Mouse (Mus musculus): ENCODE data around the gene Plekha6. TPM values are rescaled to one million over a fixed set of nuclear protein-coding genes. Genes with fewer than 3 reads are reported as not detected.

Plekha6 gene
- polyA plus RNA-seq, 1 experiment from 2014 or later, result 17.4 TPM

DNA sequence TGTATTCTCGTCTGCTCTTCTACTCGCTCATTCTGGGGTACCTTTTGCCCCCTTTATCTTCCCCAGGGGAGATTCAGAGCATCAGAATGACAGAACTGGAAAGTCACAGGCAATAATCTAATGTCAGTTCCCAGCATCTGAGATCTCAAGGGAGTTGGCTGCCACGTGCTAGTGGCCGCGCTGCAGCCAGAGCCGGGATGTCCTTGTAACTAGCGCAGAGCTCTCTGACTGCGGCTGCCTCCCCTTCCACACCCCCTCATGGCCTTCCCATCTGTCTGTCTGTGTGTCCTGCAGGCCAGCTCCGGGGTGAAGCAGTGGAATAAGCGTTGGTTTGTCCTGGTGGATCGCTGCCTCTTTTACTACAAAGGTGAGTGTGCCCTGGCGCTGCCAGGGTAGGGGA is 100.4 kb downstream of the Plekha6 start:
- peaks cover 72% of the 10 kb centered on the region for H3K36me3 ChIP-seq
- H3K4me3 ChIP-seq, result no peak overlapping the region
- DNase-seq (ENCODE audit: low spot score), result no peak
- peaks cover 48% of the 10 kb centered on the region for H3K4me1 ChIP-seq (replicated peaks)
- no peak overlapping the region for H3K27ac ChIP-seq
- no peaks in the 10 kb centered on the region for H3K9me3 ChIP-seq
- no peaks in the 10 kb centered on the region; the same call in 1 of the 2 replicates for H3K27me3 ChIP-seq (ENCODE audit: insufficient read depth, poor library complexity, severe bottlenecking)
- 70% methylated on average over 12 of the region's 12 CpGs for WGBS

DNA sequence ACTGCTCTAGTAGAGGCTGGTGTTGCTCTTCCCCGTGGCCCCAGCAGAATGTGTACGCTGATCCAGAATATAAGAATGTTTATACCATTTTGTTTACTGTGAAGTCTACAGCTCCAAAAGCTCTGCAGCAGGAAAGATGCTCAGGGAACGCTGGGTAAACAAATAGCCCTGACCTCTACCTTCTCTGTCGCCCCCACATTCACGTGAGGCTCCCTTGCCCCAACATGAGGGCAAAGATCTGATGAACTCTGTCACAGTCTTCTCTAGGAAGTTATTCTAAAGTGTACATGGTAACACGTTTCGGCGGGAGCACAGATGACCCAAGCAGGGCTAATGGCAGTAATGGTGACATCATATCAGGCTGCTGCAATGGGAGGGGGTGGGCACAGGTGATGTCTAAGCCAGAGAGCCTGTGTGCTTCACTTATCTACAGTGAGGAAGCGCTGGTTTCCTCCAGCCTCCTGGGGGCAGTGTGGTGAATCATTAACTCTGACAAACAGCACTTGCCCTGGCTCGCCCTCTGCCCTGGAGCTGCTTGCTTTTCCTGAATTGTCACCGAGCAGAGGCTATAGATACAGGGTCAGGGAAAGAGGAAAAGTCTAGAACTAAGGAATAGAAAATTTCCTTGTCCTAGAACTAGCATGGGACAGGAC is 101.2 kb downstream of the Plekha6 start:
- H3K36me3 ChIP-seq, result peaks cover 72% of the 10 kb centered on the region
- H3K27ac ChIP-seq, result no peak overlapping the region
- no peak overlapping the region for H3K4me3 ChIP-seq
- DNase-seq (ENCODE audit: low spot score), result no peak
- no peaks in the 10 kb centered on the region for H3K9me3 ChIP-seq
- peaks cover 50% of the 10 kb centered on the region for H3K4me1 ChIP-seq (replicated peaks)
- 62% methylated on average over 11 of the region's 11 CpGs for WGBS
- no peaks in the 10 kb centered on the region; the same call in 1 of the 2 replicates for H3K27me3 ChIP-seq (ENCODE audit: insufficient read depth, poor library complexity, severe bottlenecking)

DNA sequence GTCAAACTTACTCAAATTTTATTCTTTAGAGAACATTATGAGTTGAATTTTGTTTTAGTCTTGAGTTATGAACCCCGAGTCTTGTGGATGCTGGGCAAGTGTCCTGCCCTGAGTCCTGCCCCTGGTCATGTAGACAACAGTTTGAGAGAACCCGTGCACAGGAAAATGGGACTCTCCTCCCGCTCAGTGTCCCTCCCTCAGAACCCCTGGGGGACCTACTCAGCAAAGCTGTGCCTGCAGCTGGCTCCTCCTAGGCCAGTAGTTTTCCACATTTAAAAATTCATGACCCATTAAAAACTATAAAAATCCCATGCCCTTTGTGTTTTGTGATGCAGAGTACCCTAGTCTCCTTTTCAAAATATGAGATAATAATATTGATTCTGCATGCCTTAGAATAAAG is 103.1 kb downstream of the Plekha6 start:
- peak overlapping the region; percentile 87 for H3K27ac ChIP-seq
- no peak overlapping the region for H3K4me3 ChIP-seq
- no peak for DNase-seq (ENCODE audit: low spot score)
- H3K9me3 ChIP-seq, result no peaks in the 10 kb centered on the region
- H3K27me3 ChIP-seq (ENCODE audit: insufficient read depth, poor library complexity, severe bottlenecking), result no peaks in the 10 kb centered on the region; the same call in 1 of the 2 replicates
- WGBS, result 63% methylated on average over 3 of the region's 3 CpGs
- peaks cover 71% of the 10 kb centered on the region for H3K36me3 ChIP-seq
- peaks cover 50% of the 10 kb centered on the region for H3K4me1 ChIP-seq (replicated peaks)

DNA sequence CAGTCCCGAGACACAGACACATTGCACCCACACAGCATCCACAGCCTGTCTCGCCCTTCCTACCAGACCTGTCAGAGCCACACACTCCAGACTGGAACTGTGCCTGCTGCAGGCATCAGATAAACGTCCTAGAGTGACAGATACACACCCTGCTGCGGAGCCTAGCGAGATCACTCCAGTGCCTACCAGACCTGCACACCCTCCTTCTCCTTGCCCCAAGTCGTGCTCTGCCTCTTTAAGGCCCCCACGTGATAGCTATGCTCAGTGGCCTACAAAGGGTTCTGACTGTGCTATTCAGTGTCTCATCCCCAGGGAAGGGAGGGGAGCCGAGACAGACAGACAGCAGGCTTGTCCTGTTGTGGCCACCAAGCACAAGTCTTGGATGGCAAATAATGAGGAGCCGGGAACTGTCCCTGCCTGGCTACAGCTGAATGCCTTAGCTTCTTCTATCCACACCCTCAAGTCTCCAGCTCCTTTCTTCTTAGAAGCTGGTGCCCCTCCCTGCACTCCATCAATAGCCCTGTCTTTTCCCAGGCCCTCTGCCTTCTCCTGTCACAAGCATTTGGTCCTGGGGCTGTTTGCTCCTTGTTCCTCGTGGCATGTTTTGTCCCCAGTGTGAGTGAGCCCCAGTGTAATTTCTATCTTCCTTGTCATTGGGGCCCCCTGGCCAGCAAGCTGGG is 103.9 kb downstream of the Plekha6 start:
- Histone ChIP-seq H3K27ac (peak overlapping the region; percentile 87), H3K4me1 (replicated peaks) (peaks cover 50% of the 10 kb centered on the region), H3K27me3 (ENCODE audit: insufficient read depth, poor library complexity, severe bottlenecking) (no peaks in the 10 kb centered on the region; the same call in 1 of the 2 replicates), H3K9me3 (no peaks in the 10 kb centered on the region), H3K36me3 (peaks cover 72% of the 10 kb centered on the region), H3K4me3 (no peak overlapping the region)
- peak; percentile 54 for DNase-seq (ENCODE audit: low spot score)
- 16% methylated on average over 10 of the region's 10 CpGs for WGBS

DNA sequence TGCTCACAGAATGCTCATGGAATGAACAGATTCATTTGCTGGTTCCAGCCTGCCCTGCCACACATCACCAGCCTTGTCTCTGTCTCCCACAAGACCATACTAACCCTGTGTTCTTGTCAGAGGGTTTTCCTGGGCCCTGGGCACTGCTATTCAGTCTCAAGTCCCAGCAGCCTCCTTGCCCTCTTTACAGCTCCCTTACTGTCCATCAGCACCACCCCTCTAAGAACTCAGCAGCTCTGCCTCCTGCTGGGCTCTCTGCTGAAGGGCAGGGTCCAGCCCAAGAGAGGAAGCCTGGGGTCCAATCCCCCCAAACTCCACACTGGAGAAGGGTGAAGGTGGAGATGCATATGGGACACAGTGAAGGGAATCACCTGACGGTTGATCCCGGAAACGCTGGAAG is 104.5 kb downstream of the Plekha6 start:
- H3K36me3 ChIP-seq, result peaks cover 72% of the 10 kb centered on the region
- H3K9me3 ChIP-seq, result no peaks in the 10 kb centered on the region
- DNase-seq (ENCODE audit: low spot score), result peak; percentile 20
- peaks cover 50% of the 10 kb centered on the region for H3K4me1 ChIP-seq (replicated peaks)
- H3K27ac ChIP-seq, result peak overlapping the region; percentile 87
- 65% methylated on average over 3 of the region's 3 CpGs for WGBS
- H3K4me3 ChIP-seq, result no peak overlapping the region
- no peaks in the 10 kb centered on the region; the same call in 1 of the 2 replicates for H3K27me3 ChIP-seq (ENCODE audit: insufficient read depth, poor library complexity, severe bottlenecking)

DNA sequence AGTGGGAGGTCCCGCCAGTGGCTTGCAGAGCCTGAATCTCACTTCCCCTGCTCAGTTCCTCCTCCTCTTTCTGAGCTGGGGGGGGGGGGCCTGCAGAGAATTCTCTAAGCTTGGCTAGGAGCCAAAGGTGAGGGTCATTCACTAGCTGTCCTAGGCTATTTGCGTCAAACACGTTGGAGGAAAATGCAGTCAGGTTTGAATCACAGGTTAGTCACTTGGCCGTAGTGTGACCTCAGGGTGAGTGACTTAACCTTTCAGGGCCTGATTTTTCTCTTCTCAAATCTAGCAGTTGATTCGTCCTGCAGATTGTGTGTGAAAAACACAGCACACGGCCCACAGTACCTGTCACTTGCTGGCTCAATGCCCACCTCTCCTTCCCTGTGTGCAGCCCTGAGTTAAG is 106.3 kb downstream of the Plekha6 start:
- no peak overlapping the region for H3K27ac ChIP-seq
- H3K36me3 ChIP-seq, result peaks cover 73% of the 10 kb centered on the region
- H3K9me3 ChIP-seq, result no peaks in the 10 kb centered on the region
- 67% methylated on average over 6 of the region's 6 CpGs for WGBS
- no peak for DNase-seq (ENCODE audit: low spot score)
- H3K4me3 ChIP-seq, result no peak overlapping the region
- H3K27me3 ChIP-seq (ENCODE audit: insufficient read depth, poor library complexity, severe bottlenecking), result peaks cover 4% of the 10 kb centered on the region
- H3K4me1 ChIP-seq (replicated peaks), result peaks cover 34% of the 10 kb centered on the region

DNA sequence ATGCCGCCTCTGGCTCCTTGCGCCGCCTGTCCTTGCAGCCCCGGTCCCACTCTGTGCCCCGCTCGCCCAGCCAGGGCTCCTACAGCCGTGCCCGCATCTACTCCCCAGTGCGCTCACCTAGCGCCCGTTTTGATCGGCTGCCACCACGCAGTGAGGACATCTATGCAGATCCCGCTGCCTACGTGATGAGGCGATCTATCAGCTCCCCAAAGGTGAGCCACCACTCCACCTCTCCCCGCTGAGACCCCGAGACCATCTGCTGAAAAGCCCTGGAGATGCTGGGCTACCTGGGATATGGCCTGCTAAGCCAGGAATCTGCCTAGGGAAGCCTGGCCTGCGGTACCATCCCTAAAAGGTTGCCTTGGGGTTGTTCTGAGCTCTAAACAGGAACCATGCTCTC is 110.2 kb downstream of the Plekha6 start:
- Histone ChIP-seq H3K4me1 (replicated peaks) (peaks cover 35% of the 10 kb centered on the region), H3K4me3 (no peak overlapping the region), H3K9me3 (no peaks in the 10 kb centered on the region), H3K27ac (no peak overlapping the region), H3K27me3 (ENCODE audit: insufficient read depth, poor library complexity, severe bottlenecking) (peaks cover 4% of the 10 kb centered on the region), H3K36me3 (peaks cover 68% of the 10 kb centered on the region)
- 87% methylated on average over 19 of the region's 19 CpGs for WGBS
- no peak for DNase-seq (ENCODE audit: low spot score)

DNA sequence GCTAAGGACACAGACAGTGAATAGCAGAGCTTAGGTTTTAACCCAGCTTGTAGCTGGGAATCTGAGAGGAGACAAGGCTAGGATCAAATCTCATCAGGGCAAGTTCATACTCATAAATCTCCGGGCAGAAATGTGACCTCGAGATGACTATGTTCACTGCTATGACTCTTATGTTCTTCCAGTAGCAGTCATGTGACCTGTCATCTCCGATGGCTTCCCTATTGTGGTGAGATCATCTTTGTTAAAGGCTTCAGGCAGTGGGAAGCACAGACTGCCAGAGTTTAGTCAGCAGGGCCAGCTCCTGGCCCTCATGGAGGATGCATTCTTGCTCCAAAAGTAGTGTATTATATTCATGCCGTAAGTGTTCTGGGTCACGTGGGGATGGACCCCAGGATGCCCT is 113.0 kb downstream of the Plekha6 start:
- peaks cover 4% of the 10 kb centered on the region for H3K27me3 ChIP-seq (ENCODE audit: insufficient read depth, poor library complexity, severe bottlenecking)
- H3K4me3 ChIP-seq, result no peak overlapping the region
- 78% methylated on average over 5 of the region's 5 CpGs for WGBS
- H3K4me1 ChIP-seq (replicated peaks), result peaks cover 44% of the 10 kb centered on the region
- H3K36me3 ChIP-seq, result peaks cover 63% of the 10 kb centered on the region
- H3K27ac ChIP-seq, result peak overlapping the region; percentile 37; the same call in 1 of the 2 replicates
- no peaks in the 10 kb centered on the region for H3K9me3 ChIP-seq
- DNase-seq (ENCODE audit: low spot score), result no peak

DNA sequence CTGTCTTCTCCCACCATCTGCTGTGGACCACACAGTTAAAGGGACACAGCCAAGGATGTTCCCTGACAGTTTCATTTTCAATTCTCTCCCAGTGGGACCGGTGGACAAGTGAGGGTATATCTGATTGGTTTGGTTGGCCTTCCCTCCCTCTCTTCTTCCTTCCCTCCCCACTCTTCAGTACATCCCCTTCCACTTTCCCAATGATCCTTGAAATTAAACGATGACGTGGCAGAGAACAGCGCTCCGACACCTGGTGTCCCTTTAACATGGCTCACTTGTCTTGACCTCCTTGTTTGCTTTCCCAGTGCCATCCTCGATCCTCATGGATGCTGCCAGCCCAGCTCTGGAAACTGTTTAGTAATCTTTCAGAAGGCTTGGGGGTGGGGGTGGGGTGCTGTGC is 114.5 kb downstream of the Plekha6 start:
- Histone ChIP-seq H3K36me3 (peaks cover 61% of the 10 kb centered on the region), H3K4me1 (replicated peaks) (peaks cover 50% of the 10 kb centered on the region), H3K9me3 (no peaks in the 10 kb centered on the region), H3K4me3 (no peak overlapping the region), H3K27me3 (ENCODE audit: insufficient read depth, poor library complexity, severe bottlenecking) (peaks cover 4% of the 10 kb centered on the region), H3K27ac (peak overlapping the region; percentile 37)
- no peak for DNase-seq (ENCODE audit: low spot score)
- 77% methylated on average over 6 of the region's 6 CpGs for WGBS

DNA sequence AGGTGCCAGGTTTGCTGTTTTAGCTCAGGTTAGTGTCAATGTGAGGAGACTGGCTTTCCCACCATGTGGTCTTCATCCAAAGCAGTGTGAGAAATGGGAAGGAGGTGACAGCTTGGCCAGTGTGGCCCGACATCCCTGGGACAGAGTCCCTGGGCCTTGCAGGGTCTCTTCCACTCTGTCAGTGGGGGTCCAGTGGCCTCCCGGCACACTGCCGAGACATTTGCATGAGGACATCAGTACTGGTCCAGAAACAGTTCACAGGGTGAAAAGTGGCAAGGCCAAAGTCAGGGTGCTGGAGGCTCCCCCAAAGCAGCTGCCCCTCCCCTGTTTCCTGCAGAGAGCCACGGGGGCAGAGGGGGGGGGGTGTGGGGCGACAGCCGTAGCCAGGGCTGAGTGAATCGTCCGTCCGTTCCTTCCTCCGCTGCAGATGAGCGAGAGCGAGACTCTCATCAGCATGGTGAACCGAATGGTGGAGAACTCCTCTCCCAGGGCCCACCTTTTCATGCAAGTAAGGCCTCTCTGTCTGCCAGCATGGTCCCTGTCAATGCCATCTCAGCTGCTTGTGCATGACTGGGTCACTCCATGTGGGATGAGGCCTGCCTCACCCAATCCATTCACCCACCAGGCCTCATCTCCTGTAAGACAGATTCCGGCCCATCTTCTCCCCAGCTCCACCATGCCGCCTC is 115.1 kb downstream of the Plekha6 start:
- peaks cover 4% of the 10 kb centered on the region for H3K27me3 ChIP-seq (ENCODE audit: insufficient read depth, poor library complexity, severe bottlenecking)
- peaks cover 50% of the 10 kb centered on the region for H3K4me1 ChIP-seq (replicated peaks)
- H3K4me3 ChIP-seq, result no peak overlapping the region
- H3K27ac ChIP-seq, result peak overlapping the region; percentile 36
- peaks cover 55% of the 10 kb centered on the region for H3K36me3 ChIP-seq
- no peak for DNase-seq (ENCODE audit: low spot score)
- WGBS, result 69% methylated on average over 15 of the region's 15 CpGs
- no peaks in the 10 kb centered on the region for H3K9me3 ChIP-seq

DNA sequence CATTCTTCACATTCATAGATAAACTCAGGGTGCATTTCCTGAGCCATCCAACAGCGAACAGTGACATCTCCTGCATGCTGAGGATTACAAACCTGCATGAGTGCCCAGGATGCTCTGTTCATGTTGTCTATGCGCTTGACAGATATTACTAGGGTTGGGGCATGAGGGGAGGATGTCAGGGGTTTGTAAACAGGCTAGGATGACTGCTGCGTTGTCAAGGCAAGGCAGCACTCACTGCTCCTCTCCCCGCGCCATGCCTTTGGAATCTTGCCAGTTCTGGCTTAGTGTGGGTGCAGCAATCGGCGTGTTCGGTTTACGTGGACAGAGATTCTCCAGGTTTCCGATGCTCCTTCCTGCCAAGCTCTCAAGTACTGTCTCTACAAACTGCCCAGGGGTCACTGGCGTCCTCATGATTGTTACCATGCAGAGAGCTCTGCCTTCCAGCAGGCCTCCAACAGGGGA is 115.7 kb downstream of the Plekha6 start:
- H3K36me3 ChIP-seq, result peaks cover 53% of the 10 kb centered on the region
- peak overlapping the region; percentile 36; the same call in 1 of the 2 replicates for H3K27ac ChIP-seq
- 93% methylated on average over 11 of the region's 11 CpGs for WGBS
- H3K27me3 ChIP-seq (ENCODE audit: insufficient read depth, poor library complexity, severe bottlenecking), result peaks cover 4% of the 10 kb centered on the region
- no peak overlapping the region for H3K4me3 ChIP-seq
- H3K4me1 ChIP-seq (replicated peaks), result peaks cover 50% of the 10 kb centered on the region
- H3K9me3 ChIP-seq, result no peaks in the 10 kb centered on the region
- DNase-seq (ENCODE audit: low spot score), result no peak

DNA sequence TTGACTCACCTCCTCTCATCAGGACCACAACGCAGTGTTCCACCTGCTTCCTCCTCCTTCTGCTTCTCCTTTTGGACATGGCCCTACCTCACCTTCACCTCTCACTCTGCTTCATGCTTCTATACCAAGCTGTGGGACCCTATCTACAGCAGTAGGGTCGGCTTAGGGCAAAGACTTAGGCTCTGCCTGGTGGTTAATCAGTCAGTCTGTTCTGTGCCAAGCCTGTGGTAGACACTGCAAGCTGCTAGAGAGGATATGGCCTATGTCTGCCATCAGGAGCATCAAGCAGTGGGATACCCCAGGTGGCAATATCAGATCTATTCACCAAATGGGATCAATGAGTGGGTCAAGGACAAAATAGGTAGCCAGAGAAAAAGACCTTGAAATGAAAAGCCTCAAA is 116.5 kb downstream of the Plekha6 start:
- Histone ChIP-seq H3K27me3 (ENCODE audit: insufficient read depth, poor library complexity, severe bottlenecking) (no peaks in the 10 kb centered on the region), H3K4me3 (no peak overlapping the region), H3K27ac (no peak overlapping the region; the same call in 1 of the 2 replicates), H3K36me3 (peaks cover 53% of the 10 kb centered on the region), H3K4me1 (replicated peaks) (peaks cover 50% of the 10 kb centered on the region), H3K9me3 (no peaks in the 10 kb centered on the region)
- no peak for DNase-seq (ENCODE audit: low spot score)
- whole genome bisulfite sequencing, result 87% methylated on average over 2 of the region's 2 CpGs

DNA sequence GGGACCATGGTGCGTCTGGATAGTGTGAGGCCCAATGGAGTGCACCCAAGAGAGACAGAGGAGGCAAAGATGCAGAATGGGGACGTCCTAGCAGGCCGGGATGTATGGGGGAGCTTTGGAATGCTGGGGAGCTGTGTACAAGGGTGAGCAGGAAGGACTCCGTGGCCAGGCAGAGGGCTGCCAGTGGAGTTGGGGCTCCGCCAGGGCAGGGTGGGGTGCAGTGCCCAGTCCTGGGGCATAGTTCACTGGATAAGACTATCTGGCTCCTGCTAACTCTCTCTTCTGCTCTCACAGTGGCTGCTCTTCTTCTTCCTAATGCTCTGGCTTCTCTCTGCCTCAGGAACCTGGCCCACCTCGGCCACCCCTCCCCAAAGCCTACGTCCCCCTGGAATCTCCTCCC is 121.9 kb downstream of the Plekha6 start:
- Histone ChIP-seq H3K27me3 (ENCODE audit: insufficient read depth, poor library complexity, severe bottlenecking) (no peaks in the 10 kb centered on the region), H3K4me1 (replicated peaks) (peaks cover 13% of the 10 kb centered on the region), H3K4me3 (no peak overlapping the region), H3K36me3 (peaks cover 74% of the 10 kb centered on the region), H3K27ac (0 out of 2 replicates have a peak overlapping the region, but pooled peaks have one; percentile 35), H3K9me3 (no peaks in the 10 kb centered on the region)
- WGBS, result 87% methylated on average over 7 of the region's 7 CpGs
- DNase-seq (ENCODE audit: low spot score), result no peak

Data from hindbrain, embryonic 10.5 days (tissue).